Mouse (Mus musculus) heart, embryonic 16.5 days (tissue): ENCODE measurements at regions not wholly inside any gene's neighbourhood (a gene's known extent, or its start where the extent isn't known, plus 50 kb on each side); places are given as distances from the start of the nearest gene placed in this dataset.

Experiments used
- ATAC-seq: fragments of 200-750 bp; cut with Nextera tagmentation; replicated peaks from 2 replicates; pipeline ENCODE4 v1.8.0; 2017; ENCODE audit warnings: moderate number of reproducible peaks; ENCODE audit not compliant: insufficient read depth, low FRiP score; ENCODE audit errors: extremely low read depth
- H3K27ac ChIP-seq: fragments of 300-500 bp; sonication (generic); 2 replicates; pipeline ENCODE4 v1.5.1; 2014; ENCODE audit warnings: mild to moderate bottlenecking, low read length, control low read depth, moderate library complexity
- H3K27me3 ChIP-seq: fragments of 300-500 bp; sonication (generic); 2 replicates; pipeline ENCODE4 v1.6.1; 2014; ENCODE audit warnings: low read length, mixed read lengths; ENCODE audit not compliant: control insufficient read depth, insufficient read depth
- H3K36me3 ChIP-seq: fragments of 300-500 bp; sonication (generic); 2 replicates; pipeline ENCODE4 v1.6.1; 2014; ENCODE audit not compliant: control insufficient read depth, insufficient read depth
- H3K4me1 ChIP-seq: fragments of 300-500 bp; sonication (generic); 2 replicates; pipeline ENCODE4 v1.6.1; 2014; ENCODE audit warnings: low read length, mixed read lengths; ENCODE audit not compliant: control insufficient read depth, insufficient read depth
- H3K4me2 ChIP-seq: fragments of 300-500 bp; sonication (generic); 2 replicates; pipeline ENCODE4 v1.6.1; 2014; ENCODE audit warnings: low read depth, mild to moderate bottlenecking, control low read depth, low read length
- H3K4me3 ChIP-seq: fragments of 300-500 bp; sonication (generic); 2 replicates; pipeline ENCODE4 v1.5.1; 2014; ENCODE audit warnings: mild to moderate bottlenecking, control low read depth, low read length
- H3K9ac ChIP-seq: fragments of 300-500 bp; sonication (generic); 2 replicates; pipeline ENCODE4 v1.6.1; 2014; ENCODE audit warnings: low read length, control low read depth
- H3K9me3 ChIP-seq: fragments of 300-500 bp; sonication (generic); replicated peaks from 2 replicates; pipeline ENCODE4 v1.6.1; 2016; ENCODE audit warnings: low read length; ENCODE audit not compliant: control insufficient read depth
- WGBS: fragments of 180-500 bp; shearing (Covaris S2); extraction: QIAGEN DNeasy Blood & Tissue Kit; methylation state at CpG from one replicate; pipeline ENCODE4 v1.1.7; 2014; 5-methylcytosine and 5-hydroxymethylcytosine counted together

DNA sequence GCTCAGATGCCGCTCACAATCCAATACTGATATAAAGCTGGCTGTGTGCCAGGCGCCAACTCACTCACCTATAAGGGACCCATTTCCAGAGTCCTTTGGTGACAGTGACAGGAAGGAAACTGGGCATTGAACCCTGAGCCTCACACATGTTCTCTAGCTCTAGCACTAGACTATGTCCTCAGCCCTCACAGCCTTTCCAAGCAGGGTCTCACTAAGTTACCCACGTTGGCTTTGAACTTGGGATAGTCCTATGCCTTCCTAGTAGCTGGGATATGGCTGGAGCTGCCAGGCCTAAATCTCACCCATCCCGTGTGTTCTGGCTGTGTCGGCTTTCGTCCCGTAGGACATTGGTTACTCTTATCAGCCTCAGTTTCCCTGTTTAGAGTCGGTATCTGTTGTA, 458.4 kb upstream of the Cdh4 start:
- Histone ChIP-seq H3K27me3 (no peaks in the 10 kb centered on the region), H3K9me3 (no peaks in the 10 kb centered on the region), H3K4me2 (no peak overlapping the region), H3K27ac (no peak overlapping the region), H3K9ac (no peak overlapping the region), H3K4me3 (no peak overlapping the region), H3K4me1 (peaks cover 10% of the 10 kb centered on the region), H3K36me3 (no peaks in the 10 kb centered on the region)
- no peak for ATAC-seq
- 87% methylated on average over 8 of the region's 8 CpGs for WGBS

GRCm38 (mm10) chr2:178987935-178988334, 454.3 kb upstream of the Cdh4 start:
- H3K27ac ChIP-seq = no peak overlapping the region
- 62% methylated on average over 10 of the region's 10 CpGs for WGBS
- no peaks in the 10 kb centered on the region for H3K27me3 ChIP-seq
- ATAC-seq = no peak
- no peaks in the 10 kb centered on the region for H3K36me3 ChIP-seq
- no peak overlapping the region for H3K9ac ChIP-seq
- no peaks in the 10 kb centered on the region for H3K9me3 ChIP-seq
- no peak overlapping the region for H3K4me3 ChIP-seq
- H3K4me1 ChIP-seq = no peaks in the 10 kb centered on the region
- H3K4me2 ChIP-seq = no peak overlapping the region

GRCm38 (mm10) chr2:178989291-178989690, 452.9 kb upstream of the Cdh4 start:
- no peak overlapping the region for H3K27ac ChIP-seq
- ATAC-seq = no peak
- H3K4me3 ChIP-seq = no peak overlapping the region
- WGBS = 86% methylated on average over 7 of the region's 7 CpGs
- no peaks in the 10 kb centered on the region for H3K9me3 ChIP-seq
- no peak overlapping the region for H3K4me2 ChIP-seq
- no peak overlapping the region for H3K9ac ChIP-seq
- H3K27me3 ChIP-seq = no peaks in the 10 kb centered on the region
- H3K4me1 ChIP-seq = no peaks in the 10 kb centered on the region
- H3K36me3 ChIP-seq = no peaks in the 10 kb centered on the region

- no peaks in the 10 kb centered on the region for H3K4me1 ChIP-seq
- H3K9me3 ChIP-seq = no peaks in the 10 kb centered on the region
- no peak overlapping the region for H3K4me2 ChIP-seq
- H3K36me3 ChIP-seq = no peaks in the 10 kb centered on the region
- H3K4me3 ChIP-seq = no peak overlapping the region
- 76% methylated on average over 1 of the region's 1 CpGs for WGBS
- H3K27me3 ChIP-seq = no peaks in the 10 kb centered on the region
- H3K27ac ChIP-seq = no peak overlapping the region
- H3K9ac ChIP-seq = no peak overlapping the region
- no peak for ATAC-seq
Measured at GRCm38 (mm10) chr2:178989784-178990183, 452.4 kb upstream of the Cdh4 start.

DNA sequence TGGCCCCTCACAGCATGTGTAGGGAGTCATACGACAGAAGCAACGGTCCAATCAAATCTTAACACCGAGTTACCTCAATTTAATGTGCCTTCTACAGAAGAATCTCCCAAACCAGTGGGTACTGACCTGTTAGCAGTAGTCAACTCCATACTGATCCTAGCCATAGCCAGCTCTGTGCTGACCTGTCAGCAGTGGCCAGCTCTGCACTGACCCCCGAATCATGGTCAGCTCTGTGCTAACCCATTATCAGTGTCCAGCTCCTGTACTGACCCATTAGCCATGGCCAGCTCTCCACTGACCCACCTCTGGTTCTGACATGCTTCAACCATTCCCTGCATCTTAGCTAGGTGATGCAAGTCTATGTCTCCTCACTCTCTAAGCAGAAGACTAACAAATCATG, 451.3 kb upstream of the Cdh4 start:
- H3K4me1 ChIP-seq = no peaks in the 10 kb centered on the region
- 86% methylated on average over 4 of the region's 4 CpGs for WGBS
- no peaks in the 10 kb centered on the region for H3K27me3 ChIP-seq
- no peak overlapping the region for H3K4me3 ChIP-seq
- no peaks in the 10 kb centered on the region for H3K9me3 ChIP-seq
- no peak overlapping the region for H3K4me2 ChIP-seq
- H3K9ac ChIP-seq = no peak overlapping the region
- no peaks in the 10 kb centered on the region for H3K36me3 ChIP-seq
- no peak overlapping the region for H3K27ac ChIP-seq
- ATAC-seq = no peak

GRCm38 (mm10) chr2:178992334-178993116, 449.7 kb upstream of the Cdh4 start:
- ATAC-seq = no peak
- Histone ChIP-seq H3K4me1 (no peaks in the 10 kb centered on the region), H3K9ac (no peak overlapping the region), H3K4me3 (no peak overlapping the region), H3K27me3 (no peaks in the 10 kb centered on the region), H3K27ac (no peak overlapping the region), H3K4me2 (no peak overlapping the region), H3K9me3 (no peaks in the 10 kb centered on the region), H3K36me3 (no peaks in the 10 kb centered on the region)
- 63% methylated on average over 8 of the region's 8 CpGs for WGBS

DNA sequence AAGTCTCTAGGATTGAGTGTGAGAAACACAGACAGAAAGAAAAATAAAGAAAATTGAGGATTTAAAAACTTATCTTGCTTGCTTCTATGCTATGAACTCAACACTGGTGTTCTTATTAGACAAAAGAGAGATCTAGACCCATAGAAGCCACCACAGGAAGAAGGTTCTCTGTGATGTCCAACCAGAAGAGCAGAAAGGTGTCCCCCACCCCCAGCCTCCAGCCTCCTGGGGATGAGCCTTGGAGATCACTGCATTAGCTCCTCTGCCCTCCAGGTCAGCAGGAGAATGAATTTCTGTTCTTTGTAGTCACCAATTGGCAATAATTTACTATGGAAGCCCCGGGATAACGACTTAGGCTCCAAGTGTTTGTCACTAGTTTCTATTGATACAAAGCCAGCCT, 444.3 kb upstream of the Cdh4 start:
- Histone ChIP-seq H3K4me3 (no peak overlapping the region), H3K27ac (no peak overlapping the region), H3K9ac (no peak overlapping the region), H3K9me3 (no peaks in the 10 kb centered on the region), H3K36me3 (no peaks in the 10 kb centered on the region), H3K4me2 (no peak overlapping the region), H3K27me3 (no peaks in the 10 kb centered on the region), H3K4me1 (no peaks in the 10 kb centered on the region)
- 71% methylated on average over 2 of the region's 2 CpGs for WGBS
- ATAC-seq = no peak

- H3K9ac ChIP-seq = no peak overlapping the region
- WGBS = 77% methylated on average over 17 of the region's 17 CpGs
- H3K4me1 ChIP-seq = no peaks in the 10 kb centered on the region
- H3K36me3 ChIP-seq = no peaks in the 10 kb centered on the region
- no peak overlapping the region for H3K4me2 ChIP-seq
- ATAC-seq = no peak
- no peak overlapping the region for H3K4me3 ChIP-seq
- H3K27ac ChIP-seq = no peak overlapping the region
- H3K9me3 ChIP-seq = no peaks in the 10 kb centered on the region
- H3K27me3 ChIP-seq = no peaks in the 10 kb centered on the region
Measured at GRCm38 (mm10) chr2:179000448-179001081, 441.7 kb upstream of the Cdh4 start.

DNA sequence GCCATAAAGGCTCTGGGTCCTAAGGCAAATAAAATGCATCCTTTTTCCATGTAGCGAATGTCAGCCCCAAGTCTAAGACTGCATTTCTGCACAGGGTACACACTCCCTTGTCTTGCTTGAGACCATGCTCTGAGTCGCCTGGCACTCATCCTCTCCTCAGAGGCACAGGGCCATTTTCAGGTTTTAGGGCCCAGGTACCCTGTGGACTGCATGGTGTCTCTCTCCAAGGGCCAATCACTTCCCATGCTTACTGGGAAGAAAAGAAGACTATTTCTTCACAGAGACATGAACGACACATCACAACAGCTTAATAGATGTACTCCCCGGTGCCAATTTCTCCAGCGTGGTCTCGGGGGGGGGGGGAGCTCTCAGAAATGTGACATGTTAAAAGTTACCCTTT, 434.5 kb upstream of the Cdh4 start:
- Histone ChIP-seq H3K36me3 (no peaks in the 10 kb centered on the region), H3K27ac (no peak overlapping the region), H3K4me3 (no peak overlapping the region), H3K4me2 (no peak overlapping the region), H3K9ac (no peak overlapping the region), H3K4me1 (no peaks in the 10 kb centered on the region), H3K27me3 (no peaks in the 10 kb centered on the region), H3K9me3 (no peaks in the 10 kb centered on the region)
- ATAC-seq = no peak
- WGBS = 72% methylated on average over 6 of the region's 6 CpGs
